Mouse (Mus musculus) C2C12 (cell line): ENCODE data around the gene Sfxn5. TPM values are rescaled to one million over a fixed set of nuclear protein-coding genes. Genes with fewer than 3 reads are reported as not detected.
A peak's percentile ranks its signal among the peaks of the same experiment; 100 is the strongest.

Source experiments
- H3K27me3 ChIP-seq: one replicate; pipeline ENCODE4 v1.6.1; 2011; ENCODE audit not compliant: control insufficient read depth, insufficient read depth, insufficient read length
- H3K36me3 ChIP-seq: one replicate; pipeline ENCODE4 v1.6.1; 2011; ENCODE audit not compliant: control insufficient read depth, insufficient read depth
- H3K4me3 ChIP-seq: one replicate; pipeline ENCODE4 v1.5.1; 2011; ENCODE audit warnings: mild to moderate bottlenecking, control low read depth; ENCODE audit not compliant: poor library complexity, insufficient read depth, severe bottlenecking
- H3K79me2 ChIP-seq: one replicate; pipeline ENCODE4 v1.6.1; 2011; ENCODE audit not compliant: control insufficient read depth, insufficient read depth
- H3K79me3 ChIP-seq: one replicate; pipeline ENCODE4 v1.6.1; 2011; ENCODE audit warnings: low read depth, control low read depth
- H3ac ChIP-seq: one replicate; pipeline ENCODE3; 2011; ENCODE audit warnings: low read depth; ENCODE audit not compliant: control insufficient read depth, insufficient read length
- CEBPB ChIP-seq: IDR thresholded peaks from one replicate; pipeline ENCODE4 v1.6.1; 2011; ENCODE audit warnings: low read depth, mild to moderate bottlenecking, control low read depth, moderate library complexity
- CTCF ChIP-seq: IDR thresholded peaks from one replicate; pipeline ENCODE4 v1.5.1; 2011; ENCODE audit not compliant: control insufficient read depth, insufficient read depth, insufficient read length
- FOSL1 ChIP-seq: IDR thresholded peaks from one replicate; pipeline ENCODE4 v1.8.0; 2011; ENCODE audit warnings: mild to moderate bottlenecking, low read length; ENCODE audit not compliant: poor library complexity, insufficient read depth, severe bottlenecking
- MAX ChIP-seq: IDR thresholded peaks from one replicate; pipeline ENCODE4 v1.6.1; 2011; ENCODE audit warnings: mild to moderate bottlenecking, control low read depth
- MYOD1 ChIP-seq: IDR thresholded peaks from one replicate; pipeline ENCODE4 v1.6.1; 2011; ENCODE audit warnings: low read depth; ENCODE audit not compliant: control insufficient read depth, insufficient read length
- MYOG ChIP-seq: IDR thresholded peaks from one replicate; pipeline ENCODE4 v1.6.1; 2011; ENCODE audit not compliant: control insufficient read depth, insufficient read length; ENCODE audit errors: extremely low read depth
- USF1 ChIP-seq: IDR thresholded peaks from one replicate; pipeline ENCODE4 v1.6.1; 2011; ENCODE audit warnings: low read depth, mild to moderate bottlenecking, control low read depth, moderate library complexity
- polyA plus RNA-seq: library from polyadenylated mRNA; unstranded; fragments of >200 nt; fragmentation: generic; extraction: Trizol; gene quantifications from one replicate; pipeline ENCODE4 v1.2.1, GENCODE M21; 2012; ENCODE audit warnings: missing spikeins

Sfxn5 gene
- polyA plus RNA-seq, 1 experiment = 2.2 TPM

DNA sequence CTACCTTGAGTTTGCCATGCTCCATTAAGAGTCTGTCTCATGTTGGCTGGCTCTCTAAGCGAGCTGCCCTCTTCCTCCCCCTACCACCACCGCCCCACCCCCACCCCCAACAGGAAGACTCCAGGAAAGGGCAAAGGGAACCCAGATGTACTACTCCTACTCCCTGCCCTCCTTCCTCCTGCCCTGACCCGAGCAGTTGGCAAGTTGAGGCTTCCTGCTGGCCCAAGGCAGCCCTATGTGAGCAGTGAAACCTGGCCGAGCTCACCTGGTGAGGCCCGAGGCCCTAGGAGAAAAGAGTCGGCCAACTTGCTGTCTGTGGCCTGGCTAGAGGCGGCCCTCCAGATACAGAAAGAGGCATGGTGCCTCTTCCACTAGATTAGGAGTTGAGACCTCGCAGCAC is 45.4 kb upstream of the Sfxn5 start:
- TF ChIP-seq MYOG = no peak
- no peak for TF ChIP-seq CTCF
- TF ChIP-seq FOSL1 = no peak
- TF ChIP-seq MAX = no peak
- TF ChIP-seq MYOD1 = no peak
- TF ChIP-seq USF1 = no peak
- no peak for TF ChIP-seq CEBPB
- no peaks in the 10 kb centered on the region for H3K36me3 ChIP-seq
- H3K4me3 ChIP-seq = no peak overlapping the region

DNA sequence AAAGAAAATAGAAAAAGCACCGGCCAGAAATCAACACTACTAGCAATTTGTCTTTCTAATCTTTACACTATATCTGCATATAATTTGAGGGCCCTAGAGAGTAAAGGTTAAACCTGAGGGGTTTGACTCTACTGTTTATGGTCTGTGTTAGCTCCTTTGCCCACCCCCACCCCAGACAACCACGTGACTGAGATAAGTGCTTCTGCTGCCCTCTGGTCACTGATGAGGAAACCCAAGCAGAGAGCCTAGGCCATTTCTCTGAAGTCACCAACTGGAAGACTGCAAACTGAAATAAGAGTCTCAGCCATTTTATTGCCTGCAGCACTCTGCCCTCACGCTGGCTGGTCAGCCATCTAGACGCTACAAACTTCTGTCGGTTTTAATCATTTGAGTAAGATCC is 44.7 kb upstream of the Sfxn5 start:
- TF ChIP-seq CTCF (no peak), USF1 (no peak), CEBPB (no peak), FOSL1 (no peak), MAX (no peak), MYOD1 (no peak), MYOG (no peak)
- Histone ChIP-seq H3K79me2 (peaks cover 14% of the 10 kb centered on the region), H3ac (no peak overlapping the region), H3K79me3 (peaks cover 7% of the 10 kb centered on the region), H3K4me3 (no peak overlapping the region), H3K27me3 (no peaks in the 10 kb centered on the region), H3K36me3 (no peaks in the 10 kb centered on the region)

More for the DNA sequence above, 45.4 kb upstream of the Sfxn5 start:
- Histone ChIP-seq H3ac (no peak overlapping the region), H3K79me2 (peaks cover 7% of the 10 kb centered on the region), H3K27me3 (no peaks in the 10 kb centered on the region), H3K79me3 (peaks cover 2% of the 10 kb centered on the region)

DNA sequence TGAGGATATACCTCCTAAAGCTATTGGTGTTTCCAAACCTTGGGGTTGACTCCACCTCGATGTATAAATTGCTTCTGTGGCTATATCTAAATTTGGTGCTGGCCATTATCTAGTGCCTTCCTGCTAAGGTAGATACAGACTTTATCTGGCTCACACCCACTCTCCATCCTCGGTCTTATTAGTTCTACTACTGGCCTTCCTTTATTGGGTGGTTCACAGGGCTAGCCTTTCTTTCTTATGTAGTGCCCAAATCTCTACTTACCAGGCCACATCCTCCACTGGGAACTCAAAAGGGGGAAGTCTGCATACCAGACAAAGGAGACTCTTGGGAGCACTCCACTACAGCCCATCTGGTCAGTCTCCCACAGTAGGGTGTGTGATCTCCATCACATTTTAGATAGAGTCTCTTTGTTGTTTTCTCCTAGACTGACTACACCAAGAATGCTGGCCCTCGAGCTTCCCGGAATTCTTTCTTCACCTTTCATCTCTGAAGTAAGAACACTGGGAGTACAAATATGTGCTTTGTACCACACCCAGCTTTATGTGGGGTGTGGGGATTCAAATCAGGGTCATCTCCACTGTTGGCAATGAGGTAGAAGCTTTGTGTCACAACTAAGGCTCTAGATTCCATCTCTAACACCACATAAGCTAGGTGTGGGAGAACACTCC is 44.0 kb upstream of the Sfxn5 start:
- H3K79me3 ChIP-seq = peaks cover 9% of the 10 kb centered on the region

DNA sequence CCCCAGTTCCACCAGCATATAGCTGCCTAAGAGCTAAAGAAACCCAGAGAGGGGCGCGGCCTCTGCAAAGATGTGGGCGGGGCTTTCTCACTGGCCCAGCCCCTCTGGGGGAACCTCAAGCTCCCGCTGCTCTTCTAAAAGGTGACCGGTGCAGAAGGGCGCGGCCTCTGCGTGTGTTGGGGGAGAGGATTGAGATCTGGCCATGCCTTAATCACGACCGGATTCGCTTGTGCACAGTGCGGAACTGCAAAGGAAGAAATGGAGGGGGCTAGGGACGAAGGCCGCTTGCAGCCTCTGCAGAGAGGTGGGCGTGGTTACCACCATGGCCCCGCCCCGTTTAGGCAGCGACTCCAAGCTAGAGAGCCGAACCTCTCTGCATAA is 41.5 kb upstream of the Sfxn5 start:
- H3K79me3 ChIP-seq = peaks cover 9% of the 10 kb centered on the region
- peaks cover 30% of the 10 kb centered on the region for H3K79me2 ChIP-seq
- H3ac ChIP-seq = peak overlapping the region; percentile 2
- TF ChIP-seq MAX (no peak), MYOG (no peak), FOSL1 (no peak), USF1 (no peak), MYOD1 (no peak), CTCF (no peak), CEBPB (no peak)
- H3K36me3 ChIP-seq = no peaks in the 10 kb centered on the region
- H3K27me3 ChIP-seq = no peaks in the 10 kb centered on the region
- peak overlapping the region; percentile 53 for H3K4me3 ChIP-seq

More for the DNA sequence above, 44.0 kb upstream of the Sfxn5 start:
- no peak for TF ChIP-seq USF1
- TF ChIP-seq CTCF = no peak
- no peak for TF ChIP-seq MAX
- no peak for TF ChIP-seq MYOD1
- TF ChIP-seq CEBPB = no peak
- no peak for TF ChIP-seq FOSL1
- TF ChIP-seq MYOG = no peak
- H3K36me3 ChIP-seq = no peaks in the 10 kb centered on the region
- no peaks in the 10 kb centered on the region for H3K27me3 ChIP-seq
- H3K4me3 ChIP-seq = no peak overlapping the region
- peaks cover 20% of the 10 kb centered on the region for H3K79me2 ChIP-seq
- H3ac ChIP-seq = no peak overlapping the region

DNA sequence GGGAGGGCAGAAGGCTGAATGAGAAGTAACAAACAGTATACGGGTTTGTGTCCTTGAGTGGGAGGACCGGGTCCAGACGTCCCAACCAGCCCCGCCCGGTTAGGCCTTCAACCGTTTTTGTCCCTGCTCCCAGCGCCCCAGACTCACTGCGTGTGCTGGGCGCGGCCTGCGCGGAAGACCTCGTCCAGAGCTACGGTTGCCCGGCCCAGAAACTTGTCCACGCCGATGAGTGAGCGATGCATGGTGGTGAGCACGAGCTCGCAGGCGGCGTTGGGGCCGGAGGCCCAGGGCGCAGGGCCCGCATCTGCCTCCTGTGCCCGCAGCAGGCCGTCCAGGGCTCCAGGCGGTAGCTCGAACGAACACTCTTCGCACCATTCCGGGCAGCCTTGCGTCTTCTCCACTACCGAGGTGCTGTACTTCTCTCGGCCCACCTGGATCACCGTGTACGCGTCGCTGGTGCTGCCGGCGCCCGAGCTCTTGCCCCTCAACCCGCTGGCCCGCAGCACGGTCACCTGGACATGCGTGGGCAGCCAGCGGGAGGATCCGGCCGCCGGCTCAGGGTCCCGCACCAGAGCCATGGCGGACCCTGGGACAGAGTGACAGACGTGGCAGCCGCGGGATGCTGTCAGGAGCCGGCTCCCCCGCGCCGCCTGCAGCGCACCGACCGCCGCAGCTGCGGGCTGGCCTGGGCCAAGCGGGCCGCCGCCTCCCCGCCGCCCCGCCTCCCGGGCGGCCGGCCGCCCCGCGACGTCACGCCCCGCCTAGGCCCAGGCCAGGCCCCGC is 40.9 kb upstream of the Sfxn5 start, which contains the start of gene Rab11fip5:
TSS of gene Rab11fip5 (minus strand) at position 684 of the 783 bp plus-strand sequence.
- peak within 1 kb of the TSS; percentile 79 for H3ac ChIP-seq
- peak within 1 kb of the TSS; percentile 53 for H3K4me3 ChIP-seq
- no peaks in the 10 kb centered on the region for H3K36me3 ChIP-seq
- peaks cover 30% of the 10 kb centered on the region for H3K79me2 ChIP-seq
- no peaks in the 10 kb centered on the region for H3K27me3 ChIP-seq
- TF ChIP-seq MYOD1 (no peak), FOSL1 (no peak), CTCF (no peak), USF1 (no peak), MAX (no peak), MYOG (no peak), CEBPB (no peak)
- H3K79me3 ChIP-seq = peaks cover 9% of the 10 kb centered on the region
